In the genomic region with DNA sequence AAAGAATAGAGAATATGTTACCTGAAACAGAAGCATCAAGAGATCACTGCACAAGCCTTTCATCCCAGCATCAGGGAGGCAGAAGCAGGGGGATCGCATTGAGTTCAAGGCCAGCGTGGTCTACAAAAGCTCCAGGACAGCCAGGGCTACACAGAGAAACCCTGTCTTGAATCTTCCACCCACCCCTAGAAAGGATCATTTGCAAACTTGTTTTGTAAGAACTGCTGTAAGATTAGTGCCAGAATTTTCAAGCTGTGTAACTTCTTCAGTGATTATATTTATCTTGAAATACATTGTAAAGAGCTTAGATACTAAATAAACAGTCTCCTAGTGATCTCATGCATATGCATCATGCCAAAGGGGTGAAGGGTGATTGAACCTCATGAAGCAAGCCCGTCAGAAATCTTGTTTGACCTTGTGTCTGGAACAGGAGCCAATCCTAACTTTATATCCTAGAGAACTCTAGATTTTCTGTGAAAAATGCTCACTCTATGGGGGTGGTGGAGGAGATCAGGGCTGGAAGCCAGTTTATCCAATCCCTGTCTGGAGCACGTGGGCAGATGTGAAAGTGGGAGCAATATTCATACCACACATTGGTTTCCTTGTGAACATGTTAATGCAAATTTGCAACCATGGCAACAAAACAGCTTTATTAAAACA, we compare ENCODE assay signal across 17 mouse cellular contexts. TPM values are rescaled to one million over a fixed set of nuclear protein-coding genes. Genes with fewer than 3 reads are reported as not detected.
DNase-seq lines count a peak whose midpoint lies in the region; ATAC-seq and TF ChIP-seq lines count a peak whose summit lies in the region.
"Had no signal": no experiment of that assay in that cellular context is flagged by ENCODE, and none has a peak within 500 bp of the region (broad histone marks: within the 10 kb centered on the region; RNA-seq: fewer than 3 reads in every experiment).

No protein-coding gene starts in this region.

- H3K4me2 ChIP-seq in limb, embryonic 15.5 days: no peak overlapping the region
- H3K4me2 ChIP-seq: embryonic facial prominence, embryonic 13.5 days; midbrain, embryonic 12.5 days had no signal

- H3K4me1 ChIP-seq in limb, embryonic 15.5 days: no peaks in the 10 kb centered on the region
- no peaks in the 10 kb centered on the region for H3K4me1 ChIP-seq in limb, embryonic 10.5 days

- no peaks in the 10 kb centered on the region for H3K9me3 ChIP-seq in limb, embryonic 15.5 days
- no peaks in the 10 kb centered on the region for H3K9me3 ChIP-seq in limb, embryonic 10.5 days (replicated peaks)
- H3K9me3 ChIP-seq: embryonic facial prominence, embryonic 13.5 days; midbrain, embryonic 12.5 days had no signal

- H3K4me3 ChIP-seq in gastrocnemius, adult 2 months: no peak overlapping the region
- no peak overlapping the region for H3K4me3 ChIP-seq in limb, embryonic 15.5 days
- no peak overlapping the region for H3K4me3 ChIP-seq in limb, embryonic 10.5 days
- H3K4me3 ChIP-seq: embryonic facial prominence, embryonic 13.5 days; midbrain, embryonic 12.5 days had no signal

- H3K36me3 ChIP-seq in limb, embryonic 15.5 days: no peaks in the 10 kb centered on the region
- H3K36me3 ChIP-seq in limb, embryonic 10.5 days: no peaks in the 10 kb centered on the region
- H3K36me3 ChIP-seq: embryonic facial prominence, embryonic 13.5 days; midbrain, embryonic 12.5 days had no signal

- no peak for ATAC-seq in limb, embryonic 15.5 days (ENCODE audit: insufficient number of reproducible peaks, low FRiP score, low TSS enrichment, low read depth)

- DNase-seq in gastrocnemius, adult 2 months: no peak
- DNase-seq in gastrocnemius, postnatal 36 days: no peak
- DNase-seq in limb, embryonic 10.5 days (ENCODE audit: low spot score): no peak
- DNase-seq in frontal cortex, adult 2 months (ENCODE audit: extremely low spot score in 1 of 2, low spot score in 1 of 2): peak; percentile 75 to 84
- peak; percentile 31 for DNase-seq in right cerebral cortex, postnatal 14 days
- no peak for DNase-seq in urinary bladder, postnatal 25 days (ENCODE audit: low spot score)
- DNase-seq in cerebellum, adult 9-10 months: no peak
- DNase-seq: cerebellum, adult 18-20 months; heart, postnatal 4 days; kidney, adult 9 months; liver had no signal

- no peak for TF ChIP-seq CTCF in gastrocnemius, adult 2 months (IDR thresholded peaks at IDR 0.05)

- H3K27me3 ChIP-seq in limb, embryonic 15.5 days: no peaks in the 10 kb centered on the region
- H3K27me3 ChIP-seq in limb, embryonic 10.5 days (ENCODE audit: low read depth, poor library complexity, severe bottlenecking): no peaks in the 10 kb centered on the region
- H3K27me3 ChIP-seq: embryonic facial prominence, embryonic 13.5 days; midbrain, embryonic 12.5 days had no signal

- H3K27ac ChIP-seq in gastrocnemius, adult 2 months: peak overlapping the region; percentile 20; the same call in 1 of the 2 replicates
- H3K27ac ChIP-seq in limb, embryonic 15.5 days: peak overlapping the region; percentile 22; the same call in 1 of the 2 replicates
- H3K27ac ChIP-seq in limb, embryonic 10.5 days: no peak overlapping the region
- H3K27ac ChIP-seq: embryonic facial prominence, embryonic 13.5 days; midbrain, embryonic 12.5 days had no signal

- intact Hi-C loops in gastrocnemius, adult 2 months (cut with DNase I): no loop called here
- intact Hi-C loops in gastrocnemius, postnatal 36 days (cut with DNase I): no loop called here

- no peak overlapping the region for H3K9ac ChIP-seq in limb, embryonic 15.5 days
- H3K9ac ChIP-seq: embryonic facial prominence, embryonic 13.5 days; midbrain, embryonic 12.5 days had no signal

- 64% methylated on average over 4 of the region's 4 CpGs for WGBS in limb, embryonic 15.5 days
- 85% methylated on average over 4 of the region's 4 CpGs for WGBS in limb, embryonic 10.5 days

RNA-seq across cellular contexts. Expression of a gene that starts 40.1 kb away (rescaled TPM):
- total RNA-seq in gastrocnemius, adult 2 months (2021): under 1 TPM in 1 of 2 experiments, not detected in 1; 0.45 TPM
- under 1 TPM in 1 of 2 experiments, not detected in 1; 0.13 TPM for total RNA-seq in gastrocnemius, postnatal 36 days (2021)
- 0.29 and 0.51 TPM in 2 replicates for polyA plus RNA-seq in limb, embryonic 15.5 days (2015; fragmentation: Nextera tagmentation; extraction: Ambion mirVana)
- not detected in 2 replicates for polyA plus RNA-seq in limb, embryonic 10.5 days (2016; fragmentation: Nextera tagmentation; extraction: Ambion mirVana)
- not detected in 2 replicates for polyA plus RNA-seq in frontal cortex, adult 2 months (2012; rRNA removed)
- total RNA-seq: adrenal gland, adult 18-20 months; heart, postnatal 4 days; MEL had no signal
- polyA plus RNA-seq: embryonic facial prominence, embryonic 13.5 days; midbrain, embryonic 12.5 days; neural tube, embryonic 14.5 days had no signal

Comparison
In these comparisons a context has a peak if more than half of its experiments do, and no peak if none do; other contexts are left out.
1. DNase-seq: peak in frontal cortex, adult 2 months (2 of 2) and right cerebral cortex, postnatal 14 days (single experiment); none in gastrocnemius, adult 2 months (single experiment), gastrocnemius, postnatal 36 days (0 of 2), limb, embryonic 10.5 days (single experiment), urinary bladder, postnatal 25 days (single experiment) and cerebellum, adult 9-10 months (single experiment).